Mouse (Mus musculus) lung, postnatal 0 days (tissue): ENCODE data around the gene Rbm11.

ENCODE experiments used
- CTCF ChIP-seq: IDR thresholded peaks from 2 replicates; pipeline ENCODE4 v1.5.1; 2016; ENCODE audit warnings: antibody characterized with exemption, mild to moderate bottlenecking
- EP300 ChIP-seq: IDR thresholded peaks from 2 replicates; pipeline ENCODE4 v1.6.1; 2016; ENCODE audit warnings: antibody characterized with exemption, mild to moderate bottlenecking, control low read depth

DNA sequence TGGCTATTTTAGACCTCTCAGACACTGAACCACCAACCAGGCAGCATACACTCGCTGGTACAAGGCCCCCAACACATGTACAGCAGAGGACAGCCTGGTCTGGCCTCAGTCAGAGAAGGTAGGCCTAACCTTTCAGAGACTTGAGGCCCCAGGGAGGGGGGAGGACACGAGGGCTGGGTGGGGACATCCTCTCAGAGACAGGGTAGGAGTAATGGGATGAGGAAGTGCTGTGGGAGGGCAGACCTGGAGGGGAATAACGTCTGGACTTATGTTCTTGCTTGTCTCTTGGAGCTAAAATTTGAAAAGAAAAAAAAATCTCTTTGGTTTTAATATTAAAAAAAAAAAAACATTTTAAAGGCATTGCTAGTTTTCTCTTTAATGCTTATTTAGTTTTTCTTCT is 6.2 kb upstream of the Rbm11 start:
- TF ChIP-seq CTCF, result no peak
- TF ChIP-seq EP300, result no peak
